Mouse (Mus musculus): ENCODE data around the gene Shtn1. TPM values are rescaled to one million over a fixed set of nuclear protein-coding genes. Genes with fewer than 3 reads are reported as not detected.
A peak's percentile ranks its signal among the peaks of the same experiment; 100 is the strongest.

The Shtn1 gene
- polyA plus RNA-seq, 1 experiment from 2014 or later = 6.2 TPM

- H3K4me2 ChIP-seq (ENCODE audit: low read depth, low read length, severe bottlenecking) = peak overlapping the region; percentile 100; the same call in 1 of the 2 replicates
- no peaks in the 10 kb centered on the region for H3K36me3 ChIP-seq (ENCODE audit: control insufficient read depth, insufficient read depth, low read length)
- no peak overlapping the region for H3K9ac ChIP-seq (ENCODE audit: low read length)
- ATAC-seq (replicated peaks; ENCODE audit: low FRiP score) (no peak), DNase-seq (ENCODE audit: low spot score) (no peak)
- peak overlapping the region; percentile 67; the same call in 1 of the 2 replicates for H3K4me3 ChIP-seq (ENCODE audit: low read depth, low read length)
- 66% methylated on average over 3 of the region's 3 CpGs for WGBS
- H3K4me1 ChIP-seq (replicated peaks; ENCODE audit: control insufficient read depth, insufficient read depth, low read length) = peaks cover 2% of the 10 kb centered on the region; the same call in 1 of the 2 replicates
- H3K9me3 ChIP-seq (ENCODE audit: control insufficient read depth, low read length) = no peaks in the 10 kb centered on the region
- peaks cover 23% of the 10 kb centered on the region for H3K27me3 ChIP-seq (ENCODE audit: control insufficient read depth, insufficient read depth, low read length)
- H3K27ac ChIP-seq (ENCODE audit: low read depth, low read length) = no peak overlapping the region
Measured at GRCm38 (mm10) chr19:59074381-59074780, 1.5 kb downstream of the Shtn1 start.

DNA sequence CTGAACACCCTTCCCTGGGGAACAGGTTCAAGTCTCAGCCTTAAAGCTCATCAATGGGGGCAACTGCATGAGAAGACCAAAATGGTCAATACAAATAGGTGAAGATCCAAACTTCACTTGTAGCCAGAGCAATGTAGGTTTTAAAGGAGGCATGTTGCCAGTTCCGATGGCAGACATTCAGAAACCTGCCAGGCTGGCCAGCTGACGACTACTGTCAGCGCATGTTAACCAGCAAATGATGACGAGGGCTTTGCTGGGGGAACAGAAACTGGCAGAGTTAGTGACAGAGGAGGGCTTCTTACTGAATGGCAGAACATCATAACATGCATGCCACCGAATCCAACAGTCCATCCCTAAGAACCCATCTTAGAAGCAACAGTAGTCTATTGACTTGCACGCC, 2.9 kb downstream of the Shtn1 start:
- H3K9ac ChIP-seq (ENCODE audit: low read length) = no peak overlapping the region
- no peaks in the 10 kb centered on the region for H3K9me3 ChIP-seq (ENCODE audit: control insufficient read depth, low read length)
- ATAC-seq (replicated peaks; ENCODE audit: low FRiP score) = no peak
- 90% methylated on average over 6 of the region's 6 CpGs for WGBS
- H3K4me3 ChIP-seq (ENCODE audit: low read depth, low read length) = no peak overlapping the region
- no peaks in the 10 kb centered on the region for H3K36me3 ChIP-seq (ENCODE audit: control insufficient read depth, insufficient read depth, low read length)
- H3K27ac ChIP-seq (ENCODE audit: low read depth, low read length) = no peak overlapping the region
- DNase-seq (ENCODE audit: low spot score) = no peak
- H3K4me2 ChIP-seq (ENCODE audit: low read depth, low read length, severe bottlenecking) = no peak overlapping the region
- peaks cover 23% of the 10 kb centered on the region for H3K27me3 ChIP-seq (ENCODE audit: control insufficient read depth, insufficient read depth, low read length)
- peaks cover 2% of the 10 kb centered on the region; the same call in 1 of the 2 replicates for H3K4me1 ChIP-seq (replicated peaks; ENCODE audit: control insufficient read depth, insufficient read depth, low read length)

DNA sequence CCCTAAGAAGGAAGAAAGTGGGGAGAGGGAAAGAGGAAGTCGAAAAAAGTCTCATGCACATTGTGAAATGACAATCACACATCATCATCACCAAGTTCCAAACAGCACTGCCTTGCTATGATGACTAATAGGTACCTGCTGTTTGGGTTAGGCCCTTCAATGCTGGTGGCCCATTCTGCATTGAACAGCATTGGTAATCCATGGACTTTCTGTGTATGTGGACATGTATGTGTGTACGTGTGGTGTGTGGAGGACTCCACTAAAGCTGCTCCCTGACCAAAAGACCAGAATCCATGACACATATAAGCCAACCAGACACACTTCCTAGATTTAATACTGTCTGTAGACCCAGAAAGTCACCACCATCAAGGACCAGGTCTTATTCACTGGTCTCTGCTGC, 3.9 kb downstream of the Shtn1 start:
- H3K9me3 ChIP-seq (ENCODE audit: control insufficient read depth, low read length) = no peaks in the 10 kb centered on the region
- H3K27ac ChIP-seq (ENCODE audit: low read depth, low read length) = no peak overlapping the region
- no peak overlapping the region for H3K9ac ChIP-seq (ENCODE audit: low read length)
- H3K4me1 ChIP-seq (replicated peaks; ENCODE audit: control insufficient read depth, insufficient read depth, low read length) = peaks cover 2% of the 10 kb centered on the region; the same call in 1 of the 2 replicates
- no peaks in the 10 kb centered on the region for H3K36me3 ChIP-seq (ENCODE audit: control insufficient read depth, insufficient read depth, low read length)
- DNase-seq (ENCODE audit: low spot score) (no peak), ATAC-seq (replicated peaks; ENCODE audit: low FRiP score) (no peak)
- no peak overlapping the region for H3K4me2 ChIP-seq (ENCODE audit: low read depth, low read length, severe bottlenecking)
- no peak overlapping the region for H3K4me3 ChIP-seq (ENCODE audit: low read depth, low read length)
- 90% methylated on average over 2 of the region's 2 CpGs for WGBS
- H3K27me3 ChIP-seq (ENCODE audit: control insufficient read depth, insufficient read depth, low read length) = peaks cover 23% of the 10 kb centered on the region

DNA sequence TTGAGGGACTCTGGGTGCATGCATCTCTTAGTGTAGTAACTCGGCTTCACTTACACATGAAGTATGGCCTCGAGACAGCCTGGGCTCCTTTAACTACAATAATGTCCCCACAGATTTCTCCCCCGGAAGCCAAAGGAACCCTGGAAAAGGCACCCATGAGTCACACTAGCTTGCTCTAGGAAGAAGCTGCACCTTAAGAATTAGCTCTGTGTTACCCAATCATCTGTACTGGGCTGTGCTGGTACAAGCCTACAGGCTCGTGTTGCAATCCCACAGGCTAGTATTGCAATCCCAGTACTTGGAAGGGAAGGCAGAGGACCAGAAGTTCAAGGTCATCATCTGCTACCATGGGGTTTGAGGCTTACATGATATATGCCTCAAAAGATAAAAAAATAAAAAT, 4.5 kb downstream of the Shtn1 start:
- WGBS = 86% methylated on average over 4 of the region's 4 CpGs
- ATAC-seq (replicated peaks; ENCODE audit: low FRiP score) = no peak
- no peak overlapping the region for H3K27ac ChIP-seq (ENCODE audit: low read depth, low read length)

DNA sequence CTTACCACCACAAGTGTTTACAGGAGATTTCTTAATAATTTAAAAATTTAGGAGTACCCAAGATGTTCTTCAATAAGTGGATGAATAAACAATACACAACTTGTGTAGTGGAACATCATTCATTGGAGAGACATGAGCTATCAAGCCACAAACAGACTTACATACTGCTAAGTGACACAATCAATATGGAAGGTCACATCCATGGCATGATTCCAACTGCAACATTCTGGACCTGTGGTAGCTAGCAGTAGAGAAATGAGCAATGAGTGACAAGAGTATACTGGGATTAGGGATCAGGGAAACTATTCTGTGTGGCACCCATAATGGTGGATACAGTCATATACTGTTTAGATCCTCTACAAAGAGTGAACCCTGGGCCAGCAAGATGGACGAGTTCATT, 8.2 kb downstream of the Shtn1 start:
- Histone ChIP-seq H3K36me3 (ENCODE audit: control insufficient read depth, insufficient read depth, low read length) (no peaks in the 10 kb centered on the region), H3K9ac (ENCODE audit: low read length) (no peak overlapping the region), H3K4me1 (replicated peaks; ENCODE audit: control insufficient read depth, insufficient read depth, low read length) (no peaks in the 10 kb centered on the region), H3K4me3 (ENCODE audit: low read depth, low read length) (no peak overlapping the region), H3K27ac (ENCODE audit: low read depth, low read length) (no peak overlapping the region), H3K27me3 (ENCODE audit: control insufficient read depth, insufficient read depth, low read length) (no peaks in the 10 kb centered on the region), H3K4me2 (ENCODE audit: low read depth, low read length, severe bottlenecking) (no peak overlapping the region), H3K9me3 (ENCODE audit: control insufficient read depth, low read length) (no peaks in the 10 kb centered on the region)
- 71% methylated on average over 1 of the region's 1 CpGs for WGBS
- ATAC-seq (replicated peaks; ENCODE audit: low FRiP score) (no peak), DNase-seq (ENCODE audit: low spot score) (no peak)

More for the DNA sequence above, 4.5 kb downstream of the Shtn1 start:
- H3K9ac ChIP-seq (ENCODE audit: low read length) = no peak overlapping the region
- no peak overlapping the region for H3K4me2 ChIP-seq (ENCODE audit: low read depth, low read length, severe bottlenecking)
- H3K27me3 ChIP-seq (ENCODE audit: control insufficient read depth, insufficient read depth, low read length) = peaks cover 17% of the 10 kb centered on the region
- no peak overlapping the region for H3K4me3 ChIP-seq (ENCODE audit: low read depth, low read length)
- no peaks in the 10 kb centered on the region for H3K36me3 ChIP-seq (ENCODE audit: control insufficient read depth, insufficient read depth, low read length)
- DNase-seq (ENCODE audit: low spot score) = no peak
- H3K4me1 ChIP-seq (replicated peaks; ENCODE audit: control insufficient read depth, insufficient read depth, low read length) = peaks cover 2% of the 10 kb centered on the region; the same call in 1 of the 2 replicates
- H3K9me3 ChIP-seq (ENCODE audit: control insufficient read depth, low read length) = no peaks in the 10 kb centered on the region

DNA sequence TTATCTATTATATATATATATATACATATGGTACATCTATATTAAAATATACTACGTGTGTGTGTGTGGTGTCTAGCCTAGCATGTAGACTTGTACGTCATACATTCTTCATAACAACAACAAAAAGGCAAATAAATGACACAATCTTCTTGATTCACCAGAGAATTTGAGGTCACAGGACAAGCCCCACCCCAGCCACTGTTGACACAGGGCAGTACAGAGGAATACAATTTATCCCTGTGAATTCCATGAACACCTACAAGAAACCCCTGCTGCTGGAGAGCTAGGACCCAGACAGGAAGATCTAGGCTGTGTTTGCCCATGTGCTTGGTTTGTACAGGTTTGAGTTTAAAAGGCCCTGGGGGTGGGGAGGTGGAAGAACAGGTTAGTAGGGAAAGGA, 9.2 kb downstream of the Shtn1 start:
- 93% methylated on average over 2 of the region's 2 CpGs for WGBS
- no peak overlapping the region for H3K4me2 ChIP-seq (ENCODE audit: low read depth, low read length, severe bottlenecking)
- ATAC-seq (replicated peaks; ENCODE audit: low FRiP score) = no peak

GRCm38 (mm10) chr19:59066115-59066514, 9.8 kb downstream of the Shtn1 start:
- H3K9me3 ChIP-seq (ENCODE audit: control insufficient read depth, low read length) = no peaks in the 10 kb centered on the region
- H3K27me3 ChIP-seq (ENCODE audit: control insufficient read depth, insufficient read depth, low read length) = no peaks in the 10 kb centered on the region
- DNase-seq (ENCODE audit: low spot score) (no peak), ATAC-seq (replicated peaks; ENCODE audit: low FRiP score) (no peak)
- H3K27ac ChIP-seq (ENCODE audit: low read depth, low read length) = no peak overlapping the region
- 45% methylated on average over 5 of the region's 5 CpGs for WGBS
- H3K9ac ChIP-seq (ENCODE audit: low read length) = no peak overlapping the region
- no peak overlapping the region for H3K4me3 ChIP-seq (ENCODE audit: low read depth, low read length)
- no peak overlapping the region for H3K4me2 ChIP-seq (ENCODE audit: low read depth, low read length, severe bottlenecking)
- H3K36me3 ChIP-seq (ENCODE audit: control insufficient read depth, insufficient read depth, low read length) = no peaks in the 10 kb centered on the region
- no peaks in the 10 kb centered on the region; the same call in 1 of the 2 replicates for H3K4me1 ChIP-seq (replicated peaks; ENCODE audit: control insufficient read depth, insufficient read depth, low read length)

More for the DNA sequence above, 9.2 kb downstream of the Shtn1 start:
- Histone ChIP-seq H3K36me3 (ENCODE audit: control insufficient read depth, insufficient read depth, low read length) (no peaks in the 10 kb centered on the region), H3K4me1 (replicated peaks; ENCODE audit: control insufficient read depth, insufficient read depth, low read length) (no peaks in the 10 kb centered on the region), H3K9me3 (ENCODE audit: control insufficient read depth, low read length) (no peaks in the 10 kb centered on the region), H3K4me3 (ENCODE audit: low read depth, low read length) (no peak overlapping the region), H3K27me3 (ENCODE audit: control insufficient read depth, insufficient read depth, low read length) (no peaks in the 10 kb centered on the region), H3K9ac (ENCODE audit: low read length) (no peak overlapping the region), H3K27ac (ENCODE audit: low read depth, low read length) (no peak overlapping the region)
- DNase-seq (ENCODE audit: low spot score) = no peak

DNA sequence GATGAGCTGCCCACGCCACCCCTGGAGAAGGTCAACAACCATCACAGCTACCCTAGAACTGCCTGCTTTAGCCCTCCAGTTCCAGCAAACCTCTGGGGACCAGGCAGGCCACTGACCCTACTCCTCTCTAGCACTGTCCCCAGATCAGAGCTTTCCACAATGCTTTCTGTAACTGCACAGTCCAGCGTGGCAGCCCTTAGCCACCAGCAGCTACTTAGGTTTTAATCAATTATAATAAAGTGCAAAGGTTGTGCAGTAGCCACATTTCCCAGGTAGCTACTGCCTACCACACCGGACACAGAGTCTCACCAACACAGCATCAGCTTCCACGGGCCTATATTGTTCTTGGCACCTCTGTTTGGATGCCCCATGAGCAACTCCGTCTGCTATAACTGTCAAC, 11.3 kb downstream of the Shtn1 start:
- Histone ChIP-seq H3K27ac (ENCODE audit: low read depth, low read length) (no peak overlapping the region), H3K4me1 (replicated peaks; ENCODE audit: control insufficient read depth, insufficient read depth, low read length) (no peaks in the 10 kb centered on the region; the same call in 1 of the 2 replicates), H3K9me3 (ENCODE audit: control insufficient read depth, low read length) (no peaks in the 10 kb centered on the region), H3K4me2 (ENCODE audit: low read depth, low read length, severe bottlenecking) (no peak overlapping the region), H3K27me3 (ENCODE audit: control insufficient read depth, insufficient read depth, low read length) (no peaks in the 10 kb centered on the region), H3K4me3 (ENCODE audit: low read depth, low read length) (no peak overlapping the region), H3K36me3 (ENCODE audit: control insufficient read depth, insufficient read depth, low read length) (no peaks in the 10 kb centered on the region), H3K9ac (ENCODE audit: low read length) (no peak overlapping the region)
- 90% methylated on average over 5 of the region's 5 CpGs for WGBS
- DNase-seq (ENCODE audit: low spot score) (no peak), ATAC-seq (replicated peaks; ENCODE audit: low FRiP score) (no peak)

DNA sequence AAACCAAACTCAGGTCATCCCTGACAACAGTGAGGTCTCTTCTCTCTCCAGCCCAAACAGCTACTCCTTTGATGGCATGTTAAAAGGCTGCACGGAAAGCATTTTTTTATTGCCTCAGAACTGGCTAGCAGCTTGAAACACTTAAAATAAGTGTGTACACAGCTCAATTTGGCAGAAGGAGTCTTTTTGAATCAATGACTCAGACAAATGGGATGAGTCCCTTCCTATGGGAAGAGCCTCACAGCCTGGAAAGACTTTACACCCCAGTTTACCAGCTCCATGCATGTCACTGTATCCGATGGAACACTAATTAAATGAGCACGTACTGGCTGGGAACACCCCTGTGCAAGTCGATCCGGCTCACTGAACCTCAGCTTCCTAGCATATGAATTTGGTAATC, 12.3 kb downstream of the Shtn1 start:
- no peak for DNase-seq (ENCODE audit: low spot score)
- no peak for ATAC-seq (replicated peaks; ENCODE audit: low FRiP score)
- H3K4me1 ChIP-seq (replicated peaks; ENCODE audit: control insufficient read depth, insufficient read depth, low read length) = no peaks in the 10 kb centered on the region; the same call in 1 of the 2 replicates
- WGBS = 92% methylated on average over 5 of the region's 5 CpGs
- H3K9me3 ChIP-seq (ENCODE audit: control insufficient read depth, low read length) = no peaks in the 10 kb centered on the region
- H3K4me2 ChIP-seq (ENCODE audit: low read depth, low read length, severe bottlenecking) = no peak overlapping the region
- H3K36me3 ChIP-seq (ENCODE audit: control insufficient read depth, insufficient read depth, low read length) = no peaks in the 10 kb centered on the region
- H3K27ac ChIP-seq (ENCODE audit: low read depth, low read length) = no peak overlapping the region
- no peak overlapping the region for H3K4me3 ChIP-seq (ENCODE audit: low read depth, low read length)
- no peak overlapping the region for H3K9ac ChIP-seq (ENCODE audit: low read length)
- no peaks in the 10 kb centered on the region for H3K27me3 ChIP-seq (ENCODE audit: control insufficient read depth, insufficient read depth, low read length)
